Mouse (Mus musculus) adipose tissue, adult 10 weeks (tissue): ENCODE measurements around the gene Defb23. TPM values are rescaled to one million over a fixed set of nuclear protein-coding genes. Genes with fewer than 3 reads are reported as not detected.

Experiments
- polyA plus RNA-seq: library from polyadenylated mRNA; stranded (reverse); fragments of 350-450 nt; fragmentation: Illumina TruSeq; extraction: RNeasy Lipid Tissue Mini Kit (QIAGEN cat#74804); gene quantifications from one replicate; pipeline ENCODE4 v1.2.3, GENCODE M21; 2014; ENCODE audit warnings: low read depth, low replicate concordance

Defb23 gene
- polyA plus RNA-seq: 773 TPM

DNA sequence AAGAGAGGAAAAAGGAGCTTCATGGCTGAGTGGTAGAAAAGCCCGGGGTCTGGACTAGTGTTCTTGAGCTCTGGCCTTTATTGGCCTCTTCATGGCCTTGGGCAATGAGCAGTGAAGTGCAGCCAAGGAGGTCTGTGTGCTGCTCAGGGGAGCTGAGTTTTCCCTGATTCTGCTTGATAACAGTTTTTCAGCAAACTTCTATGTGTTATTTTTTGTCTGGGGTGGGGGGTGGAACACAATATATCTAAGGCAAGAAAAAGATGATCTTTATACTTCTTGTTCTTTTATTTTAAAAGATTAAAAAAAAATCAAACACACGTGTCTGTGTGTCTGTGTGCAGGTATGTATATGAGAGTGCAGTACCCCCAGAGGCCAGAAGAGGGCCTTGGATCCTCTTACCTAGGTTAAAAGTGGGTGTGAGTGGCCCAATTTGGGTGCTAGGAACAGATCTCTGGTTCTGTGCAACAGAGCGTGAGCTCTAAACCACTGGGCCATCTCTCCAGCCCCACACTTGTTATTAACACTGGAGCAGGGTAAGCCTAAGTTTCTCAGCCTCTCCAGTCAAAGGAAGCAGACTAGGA, at the start of gene Defb23:
Gene Defb23 (minus strand): TSS at position 51 of the 581 bp plus-strand sequence.

DNA sequence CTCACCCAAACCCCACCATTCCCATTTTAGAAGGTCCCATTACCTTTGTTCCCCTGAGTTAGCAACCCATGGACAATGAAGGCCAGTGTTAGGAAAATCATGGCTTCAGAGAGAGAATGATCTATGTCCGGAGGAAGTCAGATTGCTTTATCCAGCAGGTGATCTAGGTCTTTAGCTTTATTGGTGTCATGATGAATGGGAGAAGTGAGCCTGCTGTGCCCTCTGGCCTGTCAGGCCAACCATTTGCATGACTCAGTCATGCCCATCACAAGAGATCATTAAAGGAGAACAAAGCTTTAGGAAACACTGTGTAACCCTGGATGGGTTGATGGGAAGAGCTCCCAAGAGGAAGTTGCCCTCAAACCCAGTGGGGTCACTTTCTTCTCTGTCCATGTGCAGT, 47.2 kb upstream of the Defb23 start, which contains the start of gene Defb26:
Gene Defb26 (minus strand): TSS at position 101 of the 400 bp plus-strand sequence.

DNA sequence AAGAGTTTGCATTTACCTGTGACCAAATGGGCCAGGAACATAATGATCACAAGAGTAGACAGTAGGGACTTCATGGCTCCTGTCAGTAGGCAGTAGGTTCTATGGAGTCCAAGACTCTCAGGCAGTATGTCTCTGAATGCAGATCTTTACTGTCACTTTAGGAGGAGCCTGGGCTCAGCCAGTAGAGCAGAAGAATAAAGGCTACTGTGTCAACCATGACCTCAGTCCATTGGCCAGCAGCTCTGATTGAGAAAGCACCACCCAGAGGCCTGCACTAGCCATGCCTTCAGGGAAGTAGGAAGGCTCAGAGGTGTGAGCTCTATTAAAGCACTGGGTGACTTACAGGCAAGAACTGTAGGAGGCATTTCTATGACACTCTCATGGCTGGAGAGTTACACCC, 25.6 kb upstream of the Defb23 start, which contains the start of gene Defb22:
Gene Defb22 (minus strand): TSS at position 101 of the 400 bp plus-strand sequence.

DNA sequence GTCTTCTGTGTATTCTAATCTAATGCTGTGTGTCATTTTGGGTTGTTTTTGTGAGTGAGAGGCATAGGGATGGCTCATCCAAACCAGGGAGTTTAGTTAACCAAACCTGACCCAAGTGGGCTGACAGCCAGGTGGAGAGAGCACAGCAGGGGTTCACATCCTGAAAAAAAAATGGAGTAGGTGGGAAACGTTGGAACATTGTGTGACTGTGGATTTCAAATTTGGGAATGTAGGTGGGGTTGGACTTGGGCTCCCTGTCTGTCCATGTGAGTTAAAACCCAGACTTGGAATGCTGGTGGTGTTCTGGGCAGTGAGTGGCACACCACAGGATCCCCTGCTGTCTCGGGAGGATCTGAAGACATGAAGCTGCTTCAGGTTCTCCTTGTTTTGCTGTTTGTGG, 12.3 kb upstream of the Defb23 start, which contains the start of gene Defb20:
Gene Defb20 (plus strand): TSS at position 301 of the 400 bp plus-strand sequence.

DNA sequence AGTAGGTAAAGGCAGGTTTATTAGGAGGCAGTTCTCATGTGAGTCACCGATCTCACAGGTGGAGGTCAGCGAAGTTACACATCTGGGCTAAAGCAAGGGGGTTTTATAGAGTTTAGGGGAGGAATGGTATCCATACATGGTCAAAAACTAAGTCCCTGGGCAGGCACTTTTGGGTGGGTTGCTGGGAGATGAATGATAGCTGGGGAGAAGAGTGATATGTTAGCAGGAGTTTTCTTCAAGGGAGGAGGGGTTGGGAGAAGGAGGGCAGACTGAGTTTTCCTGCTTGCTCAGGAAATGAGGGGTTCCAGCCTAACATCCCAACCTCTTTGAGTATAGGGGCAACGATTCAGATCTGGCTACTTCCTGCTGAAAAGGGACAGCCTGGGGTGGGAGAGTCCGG, 49.1 kb downstream of the Defb23 start, which contains the start of gene 6820408C15Rik:
Gene 6820408C15Rik (plus strand): TSS at position 301 of the 400 bp plus-strand sequence.

DNA sequence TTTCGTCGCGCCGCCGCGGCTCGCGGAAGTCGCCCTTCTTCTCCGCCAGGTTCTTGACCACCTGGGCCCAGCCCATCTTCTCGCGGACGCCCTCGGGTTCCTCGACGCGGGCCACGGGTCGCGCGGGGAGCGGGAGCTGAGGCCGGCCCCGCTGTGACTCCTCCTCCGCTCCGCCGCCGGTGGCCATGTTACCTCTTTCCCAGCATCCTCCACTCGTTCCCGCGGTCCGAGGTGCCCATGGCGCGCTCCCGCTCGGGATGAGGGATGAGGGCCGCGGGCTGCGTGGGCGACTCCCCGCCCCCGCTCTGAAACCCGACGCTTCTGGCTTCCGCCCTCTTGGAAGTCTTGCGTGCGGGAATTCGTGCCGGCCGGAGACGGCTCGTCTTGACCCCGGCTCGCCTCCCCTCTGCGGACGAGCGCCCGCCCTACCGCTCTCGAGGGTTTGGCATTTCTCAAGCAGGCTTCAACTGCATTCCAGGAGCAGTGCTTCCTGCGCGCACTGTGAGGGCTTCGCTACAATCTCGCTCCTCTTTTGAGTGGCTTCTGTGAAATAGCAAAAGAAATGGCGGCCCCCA, 49.7 kb downstream of the Defb23 start, which contains the start of gene Zcchc3:
Gene Zcchc3 (minus strand): TSS at position 437 of the 575 bp plus-strand sequence.

Other genes starting within 250 kb of the Defb23 start
- gene Csnk2a1, start 237.8 kb downstream of the Defb23 start, polyA plus RNA-seq: 53.3 TPM
- 64.9 TPM for gene Tbc1d20, start 170.8 kb downstream of the Defb23 start, polyA plus RNA-seq
- gene Rbck1, start 132.0 kb downstream of the Defb23 start, polyA plus RNA-seq: 61.0 TPM
- 3.1 TPM for gene Trib3, start 120.6 kb downstream of the Defb23 start, polyA plus RNA-seq
- not detected for gene Nrsn2, start 88.0 kb downstream of the Defb23 start, polyA plus RNA-seq
- 13.1 TPM for gene Sox12, start 66.6 kb downstream of the Defb23 start, polyA plus RNA-seq
- gene Zcchc3, start 49.6 kb downstream of the Defb23 start, polyA plus RNA-seq: 6.4 TPM
- 7.5 TPM for gene 6820408C15Rik, start 49.0 kb downstream of the Defb23 start, polyA plus RNA-seq
- gene Defb20, start 12.4 kb upstream of the Defb23 start, polyA plus RNA-seq: 5,596 TPM
- 725 TPM for gene Defb22, start 25.5 kb upstream of the Defb23 start, polyA plus RNA-seq
- 117 TPM for gene Defb26, start 47.1 kb upstream of the Defb23 start, polyA plus RNA-seq
- gene Defb28, start 53.6 kb upstream of the Defb23 start, polyA plus RNA-seq: 1,277 TPM
- 321 TPM for gene Defb29, start 75.5 kb upstream of the Defb23 start, polyA plus RNA-seq
- gene Gm17416, start 104.7 kb upstream of the Defb23 start, polyA plus RNA-seq: 2,150 TPM
- 719 TPM for gene Defb21, start 108.1 kb upstream of the Defb23 start, polyA plus RNA-seq
- gene Defb19, start 115.7 kb upstream of the Defb23 start, polyA plus RNA-seq: 22.8 TPM
- gene Defb45, start 134.8 kb upstream of the Defb23 start, polyA plus RNA-seq: 531 TPM
- 6.9 TPM for gene Defb36, start 139.7 kb upstream of the Defb23 start, polyA plus RNA-seq
- gene Defb25, start 158.4 kb upstream of the Defb23 start, polyA plus RNA-seq: 4,016 TPM
- gene Rem1, start 162.3 kb upstream of the Defb23 start, polyA plus RNA-seq: 42.9 TPM
- gene H13, start 204.8 kb upstream of the Defb23 start, polyA plus RNA-seq: 115 TPM
- 14.8 TPM for gene Mcts2, start 222.4 kb upstream of the Defb23 start, polyA plus RNA-seq